Mouse (Mus musculus) cerebellum, postnatal 36 days (tissue): ENCODE results near the gene St6galnac3.

Source experiments
- DNase-seq, 2 experiments: peaks; one replicate each; pipeline ENCODE4 v3.0.0; 2021 to 2022; ENCODE audit warnings: mixed read lengths in 2 of 2

Gene St6galnac3

GRCm38 (mm10) chr3:153580136-153580535 lies 144.8 kb downstream of the St6galnac3 start:
- no peak for DNase-seq

- no peak for DNase-seq
Observed at GRCm38 (mm10) chr3:153577286-153577685, 147.7 kb downstream of the St6galnac3 start.

- no peak for DNase-seq
Observed at GRCm38 (mm10) chr3:153571152-153571551, 153.8 kb downstream of the St6galnac3 start.

- no peak for DNase-seq
Observed at GRCm38 (mm10) chr3:153568815-153569214, 156.2 kb downstream of the St6galnac3 start.

- no peak for DNase-seq
Observed at GRCm38 (mm10) chr3:153567913-153568312, 157.1 kb downstream of the St6galnac3 start.

- no peak for DNase-seq
Observed at GRCm38 (mm10) chr3:153567512-153567911, 157.5 kb downstream of the St6galnac3 start.

GRCm38 (mm10) chr3:153566100-153566499 lies 158.9 kb downstream of the St6galnac3 start:
- no peak for DNase-seq

- no peak for DNase-seq
Observed at GRCm38 (mm10) chr3:153560897-153561296, 164.1 kb downstream of the St6galnac3 start.

GRCm38 (mm10) chr3:153559586-153559985 lies 165.4 kb downstream of the St6galnac3 start:
- DNase-seq: no peak

- DNase-seq: peak; percentile 28 to 39
Observed at GRCm38 (mm10) chr3:153556621-153557020, 168.4 kb downstream of the St6galnac3 start.

GRCm38 (mm10) chr3:153553712-153554111 lies 171.3 kb downstream of the St6galnac3 start:
- no peak for DNase-seq

- DNase-seq: no peak
Observed at GRCm38 (mm10) chr3:153553226-153553625, 171.7 kb downstream of the St6galnac3 start.

GRCm38 (mm10) chr3:153546936-153547683 lies 177.9 kb downstream of the St6galnac3 start:
- DNase-seq: peak; percentile 20 to 39

- DNase-seq: no peak
Observed at GRCm38 (mm10) chr3:153539851-153540250, 185.1 kb downstream of the St6galnac3 start.

GRCm38 (mm10) chr3:153538396-153538795 lies 186.6 kb downstream of the St6galnac3 start:
- no peak for DNase-seq

GRCm38 (mm10) chr3:153537435-153537834 lies 187.5 kb downstream of the St6galnac3 start:
- no peak for DNase-seq

- DNase-seq: no peak
Observed at GRCm38 (mm10) chr3:153536260-153536659, 188.7 kb downstream of the St6galnac3 start.

GRCm38 (mm10) chr3:153529174-153529573 lies 195.8 kb downstream of the St6galnac3 start:
- no peak for DNase-seq

- no peak for DNase-seq
Observed at GRCm38 (mm10) chr3:153525151-153525768, 199.7 kb downstream of the St6galnac3 start.

- no peak for DNase-seq
Observed at GRCm38 (mm10) chr3:153516848-153517247, 208.1 kb downstream of the St6galnac3 start.

- no peak for DNase-seq
Observed at GRCm38 (mm10) chr3:153513501-153514060, 211.4 kb downstream of the St6galnac3 start.

- no peak for DNase-seq
Observed at GRCm38 (mm10) chr3:153512545-153512944, 212.4 kb downstream of the St6galnac3 start.

GRCm38 (mm10) chr3:153511151-153511580 lies 213.8 kb downstream of the St6galnac3 start:
- DNase-seq: no peak
